Mouse (Mus musculus) left cerebral cortex, postnatal 4 days (tissue): Measurements from ENCODE around the gene Pou4f1. TPM values are rescaled to one million over a fixed set of nuclear protein-coding genes. Genes with fewer than 3 reads are reported as not detected.

ENCODE experiments used
- DNase-seq: peaks from one replicate; pipeline ENCODE4 v3.0.0-alpha.2; 2022
- intact Hi-C: fragments of 180-260 bp; cut with DNase I; formaldehyde crosslinking; loops from one replicate; pipeline ENCODE4 v1.15.1; 2025
- total RNA-seq, 2 experiments: library from RNA; stranded (reverse); gene quantifications; 2 replicates each; pipeline ENCODE4 v1.2.3; 2021

Gene Pou4f1
- total RNA-seq, 2 experiments from 2014 or later: 0.30 TPM; not detected in 1

GRCm38 (mm10) chr14:104457966-104458710 lies 9.7 kb downstream of the Pou4f1 start:
- intact Hi-C loops: loop anchor here (5.0 to 10.0 kb wide), 2 partner anchors 423 to 806 kb away; partner anchors contain the start of gene Slain1

GRCm38 (mm10) chr14:104456976-104457375 lies 10.8 kb downstream of the Pou4f1 start:
- intact Hi-C loops: loop anchor here (5.0 to 10.0 kb wide), 2 partner anchors 422 to 805 kb away; partner anchors contain the start of gene Slain1
- DNase-seq: no peak

More at GRCm38 (mm10) chr14:104457966-104458710, 9.7 kb downstream of the Pou4f1 start:
- DNase-seq: no peak

GRCm38 (mm10) chr14:104453824-104454223 lies 14.0 kb downstream of the Pou4f1 start:
- intact Hi-C loops: loop anchor here (10.0 kb wide), 1 partner anchor 419 kb away; no protein-coding TSS in a partner anchor
- DNase-seq: no peak

- intact Hi-C loops: no loop called here
- DNase-seq: no peak
These were observed 33.5 kb downstream of the Pou4f1 start for GRCm38 (mm10) chr14:104434293-104434692.

GRCm38 (mm10) chr14:104430819-104431218 lies 37.0 kb downstream of the Pou4f1 start:
- intact Hi-C loops: no loop called here
- no peak for DNase-seq

- intact Hi-C loops: no loop called here
- DNase-seq: peak; percentile 31
These were observed 43.9 kb downstream of the Pou4f1 start for GRCm38 (mm10) chr14:104423688-104424470.

Other genes starting within 250 kb of the Pou4f1 start
- 10 to 100 TPM; 22.6 to 24.1 TPM for gene Rnf219, start 54.6 kb upstream of the Pou4f1 start, total RNA-seq